Mouse (Mus musculus): Measurements from ENCODE around the gene Cyfip1. TPM values are rescaled to one million over a fixed set of nuclear protein-coding genes. Genes with fewer than 3 reads are reported as not detected.

The Cyfip1 gene
- polyA plus RNA-seq, 1 experiment from 2014 or later, result 45.1 TPM

GRCm38 (mm10) chr7:55981511-55981910, 140.0 kb downstream of the Cyfip1 start:
- H3K4me3 ChIP-seq (ENCODE audit: low read length), result no peak overlapping the region
- no peak for ATAC-seq
- WGBS, result 93% methylated on average over 2 of the region's 2 CpGs
- no peaks in the 10 kb centered on the region for H3K9me3 ChIP-seq (ENCODE audit: control insufficient read depth, low read length)
- no peak overlapping the region for H3K27ac ChIP-seq (ENCODE audit: low read depth, low read length)
- H3K4me1 ChIP-seq (ENCODE audit: control insufficient read depth, insufficient read depth, low read depth, low read length), result no peaks in the 10 kb centered on the region
- no peaks in the 10 kb centered on the region for H3K27me3 ChIP-seq (replicated peaks; ENCODE audit: control insufficient read depth, insufficient read depth, low read length)
- peaks cover 8% of the 10 kb centered on the region for H3K36me3 ChIP-seq (ENCODE audit: control insufficient read depth, insufficient read depth, low read length)
- H3K4me2 ChIP-seq (ENCODE audit: low read length), result no peak overlapping the region
- H3K9ac ChIP-seq (ENCODE audit: low read depth, low read length), result no peak overlapping the region

Other genes starting within 250 kb of the Cyfip1 start
- 1.5 and 3.1 TPM in 2 replicates for gene Siglech, start 73.6 kb upstream of the Cyfip1 start, polyA plus RNA-seq (2015; fragmentation: Nextera tagmentation; extraction: Ambion mirVana)
- 34.5 and 35.2 TPM in 2 replicates for gene Tubgcp5, start 47.6 kb upstream of the Cyfip1 start, polyA plus RNA-seq (2015; fragmentation: Nextera tagmentation; extraction: Ambion mirVana)
- gene Nipa2, start 120.7 kb downstream of the Cyfip1 start, polyA plus RNA-seq (2015; fragmentation: Nextera tagmentation; extraction: Ambion mirVana), result 31.4 and 33.9 TPM in 2 replicates
- gene Nipa1, start 178.2 kb downstream of the Cyfip1 start, polyA plus RNA-seq (2015; fragmentation: Nextera tagmentation; extraction: Ambion mirVana), result 28.7 and 29.9 TPM in 2 replicates
- 46.1 and 50.0 TPM in 2 replicates for gene Herc2, start 208.5 kb downstream of the Cyfip1 start, polyA plus RNA-seq (2015; fragmentation: Nextera tagmentation; extraction: Ambion mirVana)

All from hindbrain, embryonic 16.5 days (tissue).